Mouse (Mus musculus) embryonic facial prominence, embryonic 10.5 days (tissue): ENCODE data around the gene Pkd1. TPM values are rescaled to one million over a fixed set of nuclear protein-coding genes. Genes with fewer than 3 reads are reported as not detected.

ENCODE experiments used
- DNase-seq: peaks from one replicate; pipeline ENCODE4 v3.0.0-alpha.2; 2017; ENCODE audit warnings: low spot score
- H3K27ac ChIP-seq: fragments of 300-500 bp; sonication (generic); replicated peaks from 2 replicates; pipeline ENCODE4 v1.5.1; 2016; ENCODE audit warnings: mild to moderate bottlenecking
- H3K27me3 ChIP-seq: fragments of 300-500 bp; sonication (generic); replicated peaks from 2 replicates; pipeline ENCODE4 v1.6.1; 2016; ENCODE audit warnings: low read depth, mild to moderate bottlenecking; ENCODE audit not compliant: poor library complexity, severe bottlenecking
- H3K36me3 ChIP-seq: fragments of 300-500 bp; sonication (generic); replicated peaks from 2 replicates; pipeline ENCODE4 v1.6.1; 2016; ENCODE audit warnings: mild to moderate bottlenecking, moderate library complexity
- H3K4me1 ChIP-seq: fragments of 300-500 bp; sonication (generic); 2 replicates; pipeline ENCODE4 v1.6.1; 2016
- H3K4me3 ChIP-seq: fragments of 300-500 bp; sonication (generic); 2 replicates; pipeline ENCODE4 v1.5.1; 2016; ENCODE audit warnings: mild to moderate bottlenecking, moderate library complexity
- H3K9me3 ChIP-seq: fragments of 300-500 bp; sonication (generic); 2 replicates; pipeline ENCODE4 v1.6.1; 2016; ENCODE audit warnings: mild to moderate bottlenecking
- WGBS: fragments of 180-500 bp; shearing (Covaris S2); methylation state at CpG from one replicate; pipeline ENCODE4 v1.1.7; 2016; 5-methylcytosine and 5-hydroxymethylcytosine counted together
- microRNA-seq: library from miRNA; unstranded; fragments of <30 nt; microRNA quantifications from one replicate; pipeline ENCODE4, GENCODE M21; 2017
- polyA plus RNA-seq: library from polyadenylated mRNA; unstranded; fragments of >200 nt; fragmentation: Nextera tagmentation; extraction: Ambion mirVana; gene quantifications from 2 replicates; pipeline ENCODE4 v1.2.1, GENCODE M21; 2016

Gene Pkd1
- polyA plus RNA-seq, 1 experiment from 2014 or later = 14.9 TPM

DNA sequence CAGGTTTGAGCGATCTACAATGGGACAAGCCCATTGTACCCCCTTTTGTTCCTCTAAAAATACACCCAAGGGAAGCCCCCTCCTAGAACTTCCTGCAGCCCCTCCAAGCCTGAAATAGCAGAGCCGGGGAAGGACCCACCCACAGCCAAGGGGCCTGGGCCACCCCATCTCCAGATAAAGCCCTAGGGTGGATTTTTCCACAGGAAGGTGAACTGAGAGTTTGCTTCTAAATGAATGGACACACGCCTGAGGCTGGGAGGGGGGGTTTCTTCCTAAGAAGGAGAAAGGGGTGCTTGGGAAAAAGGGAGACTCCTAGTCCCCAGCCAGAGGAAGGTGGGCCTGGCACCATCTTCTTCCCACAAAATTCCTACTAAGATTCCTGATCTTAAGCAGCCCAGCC lies 96.3 kb downstream of the Pkd1 start:
- Histone ChIP-seq H3K27ac (peak overlapping the region; percentile 84; the same call in 1 of the 2 replicates), H3K4me3 (no peak overlapping the region), H3K27me3 (peaks cover 34% of the 10 kb centered on the region), H3K9me3 (no peaks in the 10 kb centered on the region), H3K4me1 (peaks cover 67% of the 10 kb centered on the region), H3K36me3 (peaks cover 21% of the 10 kb centered on the region)
- 79% methylated on average over 3 of the region's 3 CpGs for WGBS
- DNase-seq = no peak

Small RNA genes within 50 kb of the gene (microRNA-seq; reads per million reads assigned to microRNA genes)
- not detected for gene Gm24589

Other genes starting within 250 kb of the Pkd1 start
- gene Abca17, start 198.8 kb upstream of the Pkd1 start, polyA plus RNA-seq = 0.16 TPM in 1 of 2 replicates, not detected in the other
- 6.1 and 7.1 TPM in 2 replicates for gene Abca3, start 197.9 kb upstream of the Pkd1 start, polyA plus RNA-seq
- 471 and 476 TPM in 2 replicates for gene Rnps1, start 135.3 kb upstream of the Pkd1 start, polyA plus RNA-seq
- gene Eci1, start 123.2 kb upstream of the Pkd1 start, polyA plus RNA-seq = 86.2 and 89.0 TPM in 2 replicates
- gene Dnase1l2, start 106.7 kb upstream of the Pkd1 start, polyA plus RNA-seq = 2.5 and 3.6 TPM in 2 replicates
- gene E4f1, start 79.5 kb upstream of the Pkd1 start, polyA plus RNA-seq = 35.5 and 36.6 TPM in 2 replicates
- gene Pgp, start 79.4 kb upstream of the Pkd1 start, polyA plus RNA-seq = 71.0 and 72.8 TPM in 2 replicates
- 0.36 and 0.67 TPM in 2 replicates for gene Bricd5, start 76.0 kb upstream of the Pkd1 start, polyA plus RNA-seq
- gene Mlst8, start 70.8 kb upstream of the Pkd1 start, polyA plus RNA-seq = 37.5 and 39.0 TPM in 2 replicates
- 3.1 and 3.9 TPM in 2 replicates for gene Caskin1, start 61.2 kb upstream of the Pkd1 start, polyA plus RNA-seq
- 116 and 121 TPM in 2 replicates for gene Traf7, start 21.9 kb upstream of the Pkd1 start, polyA plus RNA-seq
- gene Rab26, start 15.6 kb upstream of the Pkd1 start, polyA plus RNA-seq = 2.6 TPM in 2 replicates
- gene Tsc2, start 82.8 kb downstream of the Pkd1 start, polyA plus RNA-seq = 70.2 and 70.4 TPM in 2 replicates
- gene Nthl1, start 82.8 kb downstream of the Pkd1 start, polyA plus RNA-seq = 22.4 and 27.3 TPM in 2 replicates
- 31.7 and 37.3 TPM in 2 replicates for gene Slc9a3r2, start 100.5 kb downstream of the Pkd1 start, polyA plus RNA-seq
- not detected in 2 replicates for gene Npw, start 108.6 kb downstream of the Pkd1 start, polyA plus RNA-seq
- 29.0 and 30.4 TPM in 2 replicates for gene Zfp598, start 119.9 kb downstream of the Pkd1 start, polyA plus RNA-seq
- gene Syngr3, start 140.1 kb downstream of the Pkd1 start, polyA plus RNA-seq = 6.0 and 8.1 TPM in 2 replicates
- 48.9 and 52.3 TPM in 2 replicates for gene Gfer, start 146.3 kb downstream of the Pkd1 start, polyA plus RNA-seq
- gene Noxo1, start 146.4 kb downstream of the Pkd1 start, polyA plus RNA-seq = 0.72 and 1.9 TPM in 2 replicates
- gene Tbl3, start 157.8 kb downstream of the Pkd1 start, polyA plus RNA-seq = 152 and 162 TPM in 2 replicates
- gene Rnf151, start 168.2 kb downstream of the Pkd1 start, polyA plus RNA-seq = 0.13 and 0.29 TPM in 2 replicates
- gene Rps2, start 168.3 kb downstream of the Pkd1 start, polyA plus RNA-seq = 1,693 and 1,819 TPM in 2 replicates
- 193 and 199 TPM in 2 replicates for gene Ndufb10, start 174.6 kb downstream of the Pkd1 start, polyA plus RNA-seq
- not detected in 2 replicates for gene Rpl3l, start 178.0 kb downstream of the Pkd1 start, polyA plus RNA-seq
- 21.6 and 24.6 TPM in 2 replicates for gene Msrb1, start 186.8 kb downstream of the Pkd1 start, polyA plus RNA-seq
- 1.3 and 2.3 TPM in 2 replicates for gene Hs3st6, start 203.2 kb downstream of the Pkd1 start, polyA plus RNA-seq